Mouse (Mus musculus) heart, postnatal 0 days (tissue): Measurements from ENCODE around the gene Rnasek. TPM values are rescaled to one million over a fixed set of nuclear protein-coding genes. Genes with fewer than 3 reads are reported as not detected.

Experiments used
- ATAC-seq: fragments of 200-750 bp; cut with Nextera tagmentation; 2 replicates; pipeline ENCODE4 v1.8.0; 2017; ENCODE audit warnings: low read depth, moderate number of reproducible peaks, moderate library complexity; ENCODE audit not compliant: insufficient read depth
- DNase-seq: peaks from one replicate; pipeline ENCODE4 v3.0.0-alpha.2; 2016; ENCODE audit warnings: low spot score
- H3K27ac ChIP-seq: fragments of 300-500 bp; sonication (generic); 2 replicates; pipeline ENCODE4 v1.5.1; 2014; ENCODE audit warnings: low read depth, mild to moderate bottlenecking
- H3K27me3 ChIP-seq: fragments of 300-500 bp; sonication (generic); 2 replicates; pipeline ENCODE4 v1.6.1; 2014; ENCODE audit warnings: low read length, mixed read lengths; ENCODE audit not compliant: control insufficient read depth, insufficient read depth
- H3K36me3 ChIP-seq: fragments of 300-500 bp; sonication (generic); replicated peaks from 2 replicates; pipeline ENCODE4 v1.6.1; 2014; ENCODE audit warnings: low read length, mixed read lengths; ENCODE audit not compliant: control insufficient read depth, insufficient read depth
- H3K4me1 ChIP-seq: fragments of 300-500 bp; sonication (generic); 2 replicates; pipeline ENCODE4 v1.6.1; 2014; ENCODE audit warnings: antibody characterized with exemption; ENCODE audit not compliant: control insufficient read depth, insufficient read depth
- H3K4me2 ChIP-seq: fragments of 300-500 bp; sonication (generic); 2 replicates; pipeline ENCODE4 v1.6.1; 2014; ENCODE audit warnings: low read depth, mild to moderate bottlenecking, low read length, moderate library complexity
- H3K4me3 ChIP-seq: fragments of 300-500 bp; sonication (generic); 2 replicates; pipeline ENCODE4 v1.5.1; 2014; ENCODE audit warnings: low read depth, low read length
- H3K9ac ChIP-seq: fragments of 300-500 bp; sonication (generic); replicated peaks from 2 replicates; pipeline ENCODE4 v1.6.1; 2014; ENCODE audit warnings: low read depth, low read length, mixed read lengths
- H3K9me3 ChIP-seq: fragments of 300-500 bp; sonication (generic); replicated peaks from 2 replicates; pipeline ENCODE4 v1.6.1; 2016; ENCODE audit warnings: low read length; ENCODE audit not compliant: control insufficient read depth
- CTCF ChIP-seq: IDR thresholded peaks from 2 replicates; pipeline ENCODE4 v1.5.1; 2016; ENCODE audit warnings: antibody characterized with exemption, control low read depth, low read depth
- EP300 ChIP-seq: IDR thresholded peaks from 2 replicates; pipeline ENCODE4 v1.6.1; 2016; ENCODE audit warnings: antibody characterized with exemption, low read depth
- WGBS: fragments of 180-500 bp; shearing (Covaris S2); extraction: QIAGEN DNeasy Blood & Tissue Kit; methylation state at CpG from one replicate; pipeline ENCODE4 v1.1.7; 2014; 5-methylcytosine and 5-hydroxymethylcytosine counted together
- polyA plus RNA-seq: library from polyadenylated mRNA; unstranded; fragments of >200 nt; fragmentation: Nextera tagmentation; extraction: Ambion mirVana; gene quantifications from 2 replicates; pipeline ENCODE4 v1.2.1, GENCODE M21; 2015
- total RNA-seq: library from RNA; depleted of rRNA; stranded (reverse); fragments of >200 nt; gene quantifications from 2 replicates; pipeline ENCODE4 v1.2.3, GENCODE M21; 2014; ENCODE audit warnings: low replicate concordance

The Rnasek gene
- total and polyA plus RNA-seq, 2 experiments from 2014 or later: 13.1 to 311 TPM

- no peaks in the 10 kb centered on the region for H3K9me3 ChIP-seq
- H3K36me3 ChIP-seq: no peaks in the 10 kb centered on the region
- H3K27me3 ChIP-seq: peaks cover 5% of the 10 kb centered on the region; the same call in 1 of the 2 replicates
- H3K4me2 ChIP-seq: no peak overlapping the region
- WGBS: 85% methylated on average over 5 of the region's 5 CpGs
- no peak overlapping the region for H3K4me3 ChIP-seq
- TF ChIP-seq CTCF: no peak
- TF ChIP-seq EP300: no peak
- ATAC-seq (no peak), DNase-seq (no peak)
- no peak overlapping the region for H3K27ac ChIP-seq
- H3K9ac ChIP-seq: no peak overlapping the region
- no peaks in the 10 kb centered on the region for H3K4me1 ChIP-seq
Measured at GRCm38 (mm10) chr11:70200036-70200608, 39.5 kb downstream of the Rnasek start.

- H3K9ac ChIP-seq: no peak overlapping the region
- H3K36me3 ChIP-seq: no peaks in the 10 kb centered on the region
- no peak for ATAC-seq
- no peaks in the 10 kb centered on the region for H3K9me3 ChIP-seq
- H3K4me3 ChIP-seq: no peak overlapping the region
- no peak overlapping the region for H3K4me2 ChIP-seq
- TF ChIP-seq CTCF (no peak), EP300 (no peak)
- no peaks in the 10 kb centered on the region for H3K4me1 ChIP-seq
- WGBS: 76% methylated on average over 8 of the region's 8 CpGs
- H3K27me3 ChIP-seq: peaks cover 5% of the 10 kb centered on the region; the same call in 1 of the 2 replicates
- no peak for DNase-seq
- H3K27ac ChIP-seq: no peak overlapping the region
Measured at GRCm38 (mm10) chr11:70199107-70199506, 40.5 kb downstream of the Rnasek start.

- no peak overlapping the region for H3K9ac ChIP-seq
- TF ChIP-seq EP300: no peak
- no peak for TF ChIP-seq CTCF
- no peak overlapping the region for H3K4me3 ChIP-seq
- no peak overlapping the region for H3K27ac ChIP-seq
- 78% methylated on average over 3 of the region's 3 CpGs for WGBS
- no peak overlapping the region for H3K4me2 ChIP-seq
- no peak for ATAC-seq
- no peaks in the 10 kb centered on the region for H3K9me3 ChIP-seq
- H3K27me3 ChIP-seq: peaks cover 5% of the 10 kb centered on the region; the same call in 1 of the 2 replicates
- no peak for DNase-seq
- no peaks in the 10 kb centered on the region for H3K4me1 ChIP-seq
- H3K36me3 ChIP-seq: no peaks in the 10 kb centered on the region
Measured at GRCm38 (mm10) chr11:70198332-70198731, 41.3 kb downstream of the Rnasek start.

GRCm38 (mm10) chr11:70193354-70194285 lies 46.0 kb downstream of the Rnasek start:
- Histone ChIP-seq H3K27me3 (no peaks in the 10 kb centered on the region), H3K27ac (no peak overlapping the region), H3K9ac (no peak overlapping the region), H3K36me3 (no peaks in the 10 kb centered on the region), H3K4me3 (no peak overlapping the region), H3K4me2 (no peak overlapping the region), H3K4me1 (no peaks in the 10 kb centered on the region), H3K9me3 (no peaks in the 10 kb centered on the region)
- no peak for DNase-seq
- TF ChIP-seq EP300 (no peak), CTCF (no peak)
- ATAC-seq: no peak
- WGBS: 50% methylated on average over 11 of the region's 11 CpGs

DNA sequence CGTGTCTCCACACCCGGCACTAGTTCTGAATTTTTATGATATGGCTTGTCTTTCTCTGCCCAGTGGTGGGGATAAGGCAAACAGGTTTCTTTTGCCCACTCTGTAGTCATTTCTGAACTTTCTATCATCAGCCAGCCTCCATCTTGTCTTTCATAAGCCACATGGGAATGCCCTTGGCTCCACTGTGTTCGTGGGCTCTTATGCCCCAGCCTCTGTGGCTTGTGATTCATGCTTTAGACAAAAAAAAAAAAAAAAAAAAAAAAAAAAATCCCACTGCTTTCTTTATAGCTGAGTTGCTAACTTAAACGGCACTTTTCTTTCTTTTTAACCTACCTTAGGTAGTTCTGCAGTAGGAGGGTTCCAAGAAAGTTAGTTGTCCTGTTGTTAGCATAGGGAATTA lies 47.5 kb downstream of the Rnasek start:
- WGBS: 71% methylated on average over 4 of the region's 4 CpGs
- no peak overlapping the region for H3K9ac ChIP-seq
- no peak overlapping the region for H3K4me3 ChIP-seq
- no peak overlapping the region for H3K27ac ChIP-seq
- DNase-seq: no peak
- H3K9me3 ChIP-seq: no peaks in the 10 kb centered on the region
- H3K36me3 ChIP-seq: no peaks in the 10 kb centered on the region
- TF ChIP-seq EP300 (no peak), CTCF (no peak)
- no peaks in the 10 kb centered on the region for H3K27me3 ChIP-seq
- H3K4me1 ChIP-seq: no peaks in the 10 kb centered on the region
- H3K4me2 ChIP-seq: no peak overlapping the region
- no peak for ATAC-seq
